Mouse (Mus musculus) kidney, adult 11 months (tissue): ENCODE results near the gene Zfp106.
"Not testable (repeated sequence)": the region's sequence is repeated elsewhere in the genome, so short reads cannot be mapped to it uniquely, and the experiment has no call there.

Experiments used
- DNase-seq: peaks from one replicate; pipeline ENCODE4 v3.0.0; 2022

Zfp106 gene

GRCm38 (mm10) chr2:120563235-120563990, at the start of gene Zfp106:
Gene Zfp106 (minus strand): TSS chr2:120563843.
- DNase-seq = peak; percentile 88

- peak; percentile 85 for DNase-seq
These were observed 45.4 kb upstream of the Zfp106 start, which contains the start of the genes Haus2 and Lrrc57 for GRCm38 (mm10) chr2:120608830-120609723. Gene Haus2 (plus strand): TSS chr2:120609383. Gene Lrrc57 (minus strand): TSS chr2:120609520.

GRCm38 (mm10) chr2:120606021-120606690, 42.5 kb upstream of the Zfp106 start:
- no peak for DNase-seq

GRCm38 (mm10) chr2:120599506-120599905, 35.9 kb upstream of the Zfp106 start:
- DNase-seq = no peak

DNA sequence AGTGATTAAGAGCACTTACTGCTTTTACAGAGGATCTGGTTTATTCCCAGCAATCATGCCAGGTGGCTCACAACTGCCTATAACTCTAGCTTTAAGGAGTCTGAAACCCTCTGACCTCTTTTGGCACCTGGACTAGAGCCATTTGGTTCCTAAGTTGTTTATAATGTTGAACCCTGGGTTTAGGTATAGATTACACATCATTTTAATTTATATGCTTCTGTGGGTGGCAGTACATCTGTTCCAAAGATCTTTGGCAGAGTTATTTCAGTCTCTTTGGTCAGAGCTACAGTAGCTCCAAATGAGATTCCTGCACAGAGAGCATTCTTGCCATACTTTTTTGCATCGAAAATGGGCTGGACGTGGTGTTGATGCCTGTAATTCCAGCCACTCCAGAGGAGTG, 34.1 kb upstream of the Zfp106 start:
- DNase-seq = no peak

- DNase-seq = peak; percentile 15
These were observed 28.6 kb upstream of the Zfp106 start for GRCm38 (mm10) chr2:120592227-120592626.

- no peak for DNase-seq
These were observed 26.1 kb upstream of the Zfp106 start for GRCm38 (mm10) chr2:120589759-120590158.

GRCm38 (mm10) chr2:120578286-120578685, 14.6 kb upstream of the Zfp106 start:
- DNase-seq = no peak

- DNase-seq = no peak
These were observed 14.2 kb upstream of the Zfp106 start for GRCm38 (mm10) chr2:120577799-120578198.

DNA sequence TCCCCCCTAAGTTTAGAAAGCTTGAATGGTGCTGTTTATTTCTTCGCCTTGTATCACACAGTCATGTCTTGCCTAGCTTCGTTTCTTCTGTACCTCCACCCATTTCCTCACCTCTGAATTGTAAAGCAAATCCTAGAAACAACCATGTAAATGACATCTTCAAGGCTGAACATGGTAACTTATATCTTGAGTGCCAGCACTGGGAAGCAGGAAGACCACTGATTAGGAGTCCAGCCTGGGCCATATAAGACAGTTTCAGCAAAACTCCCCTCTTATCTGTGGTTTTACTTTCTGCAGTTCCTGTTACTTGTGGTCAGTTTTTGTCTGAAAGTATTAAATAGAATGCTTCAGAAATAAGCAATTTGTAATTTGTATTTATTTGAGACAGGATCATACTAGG, 12.3 kb upstream of the Zfp106 start:
- no peak for DNase-seq

DNA sequence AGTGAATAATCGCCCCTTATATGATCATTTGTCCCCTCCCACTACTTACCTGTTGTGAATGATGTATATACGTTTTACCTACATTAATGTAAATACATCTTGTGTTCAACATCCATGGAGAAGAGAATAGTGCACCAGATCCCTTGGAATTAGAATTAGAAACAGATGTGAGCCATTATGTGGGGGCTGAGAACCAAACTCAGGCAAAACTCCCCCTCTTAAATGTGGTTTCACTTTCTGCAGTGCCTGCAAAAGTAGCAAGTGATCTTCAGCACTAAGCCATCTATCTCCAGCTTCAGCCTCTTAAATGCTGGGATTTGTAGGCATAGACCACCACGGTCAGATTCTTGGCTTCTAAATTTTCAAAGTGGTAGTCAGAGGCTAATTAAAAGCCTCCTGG, 11.5 kb upstream of the Zfp106 start:
- DNase-seq = no peak

GRCm38 (mm10) chr2:120572161-120572560, 8.5 kb upstream of the Zfp106 start:
- not testable (repeated sequence) for DNase-seq

GRCm38 (mm10) chr2:120571081-120571480, 7.4 kb upstream of the Zfp106 start:
- DNase-seq = peak; percentile 72

GRCm38 (mm10) chr2:120567798-120568320, 4.2 kb upstream of the Zfp106 start:
- DNase-seq = no peak

- DNase-seq = peak; percentile 98
These were observed 3.5 kb upstream of the Zfp106 start, which contains the start of gene Snap23 for GRCm38 (mm10) chr2:120566886-120567797. Gene Snap23 (plus strand): TSS chr2:120567671.

- DNase-seq = no peak
These were observed 1.7 kb upstream of the Zfp106 start for GRCm38 (mm10) chr2:120565363-120565762.

DNA sequence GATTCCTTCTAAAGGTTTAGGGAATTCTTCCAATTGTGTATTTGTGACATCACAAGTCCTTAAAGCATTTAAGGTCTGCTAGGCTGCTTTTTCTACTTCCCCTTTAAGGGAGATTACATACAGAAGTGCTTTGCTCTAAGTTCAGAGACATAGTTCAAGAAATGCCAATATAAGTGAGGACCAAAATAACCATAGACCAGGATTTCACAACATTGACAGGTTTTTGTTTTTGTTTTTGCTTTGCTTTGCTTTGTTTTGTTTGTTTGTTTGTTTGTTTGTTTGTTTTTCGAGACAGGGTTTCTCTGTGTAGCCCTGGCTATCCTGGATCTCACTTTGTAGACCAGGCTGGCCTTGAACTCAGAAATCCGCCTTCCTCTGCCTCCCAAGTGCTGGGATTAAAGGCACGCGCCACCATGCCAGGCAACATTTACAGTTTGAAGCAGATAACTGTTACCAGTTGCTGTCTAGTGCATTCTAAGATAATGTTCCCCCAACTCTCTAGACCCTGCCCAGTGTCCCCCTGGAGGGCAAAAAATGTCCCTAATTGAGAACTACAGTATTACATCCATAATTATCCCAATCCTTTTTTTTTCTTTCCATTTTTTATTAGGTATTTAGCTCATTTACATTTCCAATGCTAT, 1.0 kb upstream of the Zfp106 start:
- not testable (repeated sequence) for DNase-seq

- no peak for DNase-seq
These were observed 796 bp downstream of the Zfp106 start for GRCm38 (mm10) chr2:120562859-120563234.

- DNase-seq = no peak
These were observed 2.1 kb downstream of the Zfp106 start for GRCm38 (mm10) chr2:120561524-120561923.

- no peak for DNase-seq
These were observed 4.8 kb downstream of the Zfp106 start for GRCm38 (mm10) chr2:120558813-120559212.

- DNase-seq = peak; percentile 34
These were observed 6.8 kb downstream of the Zfp106 start for GRCm38 (mm10) chr2:120556868-120557267.
